Mouse (Mus musculus): ENCODE results near the gene Ms4a2. TPM values are rescaled to one million over a fixed set of nuclear protein-coding genes. Genes with fewer than 3 reads are reported as not detected.

The Ms4a2 gene
- 0.74 and 1.1 TPM in 2 replicates for polyA plus RNA-seq (2015; fragmentation: Nextera tagmentation; extraction: Ambion mirVana)

DNA sequence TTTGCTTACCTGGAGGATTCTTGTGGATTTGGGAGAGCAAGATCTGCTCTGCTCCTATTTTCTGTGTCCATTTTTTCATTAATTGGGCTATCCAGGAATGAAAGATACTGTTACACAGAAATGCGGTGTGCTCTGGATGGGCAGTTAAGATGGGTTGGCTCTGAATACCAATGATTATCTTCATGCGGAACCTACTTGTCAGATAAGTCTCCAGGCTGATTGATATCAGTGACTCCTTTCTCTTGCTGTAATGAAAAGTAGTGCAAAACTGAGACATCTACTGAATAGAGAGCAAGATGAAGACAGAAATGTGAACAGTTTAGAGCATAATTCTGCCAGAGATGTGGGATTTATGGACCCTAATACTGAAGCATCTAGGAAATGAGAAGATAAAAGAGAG, at the start of gene Ms4a2:
Gene Ms4a2 (minus strand): TSS at position 169 of the 400 bp plus-strand sequence.
- no peaks in the 10 kb centered on the region for H3K27me3 ChIP-seq (ENCODE audit: control insufficient read depth, insufficient read depth, low read depth, low read length)
- no peaks in the 10 kb centered on the region for H3K36me3 ChIP-seq (ENCODE audit: control insufficient read depth, insufficient read depth)
- WGBS (ENCODE audit: insufficient replicate concordance): 46% methylated on average over 2 of the region's 2 CpGs
- no peak within 1 kb of the TSS for H3K27ac ChIP-seq (ENCODE audit: low read length)
- no peak within 1 kb of the TSS for H3K9ac ChIP-seq (ENCODE audit: low read depth, low read length)
- peaks cover 9% of the 10 kb centered on the region for H3K4me1 ChIP-seq (ENCODE audit: control insufficient read depth, low read depth, low read length)
- H3K4me3 ChIP-seq (ENCODE audit: low read depth, low read length): no peak within 1 kb of the TSS
- ATAC-seq (ENCODE audit: low read depth): no peak
- H3K4me2 ChIP-seq (ENCODE audit: low read depth, low read length): no peak within 1 kb of the TSS
- no peaks in the 10 kb centered on the region for H3K9me3 ChIP-seq (replicated peaks; ENCODE audit: control insufficient read depth, low read length)

DNA sequence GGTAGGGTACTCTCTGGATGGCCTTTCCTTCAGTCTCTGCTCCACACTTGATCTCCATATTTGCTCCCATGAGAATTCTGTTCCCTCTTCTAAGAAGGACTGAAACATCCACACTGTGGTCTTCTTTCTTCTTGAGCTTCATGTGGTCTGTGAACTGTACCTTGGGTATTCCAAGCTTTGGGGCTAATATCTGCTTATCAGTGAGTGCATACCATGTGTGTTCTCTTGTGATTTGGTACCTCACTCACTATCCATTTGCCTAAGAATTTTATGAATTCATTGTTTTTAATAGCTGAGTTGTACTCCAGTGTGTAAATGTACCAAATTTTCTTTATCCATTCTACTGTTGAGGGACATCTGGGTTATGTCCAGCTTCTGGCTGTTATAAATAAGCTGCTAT, 38.0 kb upstream of the Ms4a2 start:
- Histone ChIP-seq H3K9me3 (replicated peaks; ENCODE audit: control insufficient read depth, low read length) (no peaks in the 10 kb centered on the region), H3K27me3 (ENCODE audit: control insufficient read depth, insufficient read depth, low read depth, low read length) (no peaks in the 10 kb centered on the region), H3K36me3 (ENCODE audit: control insufficient read depth, insufficient read depth) (no peaks in the 10 kb centered on the region), H3K9ac (ENCODE audit: low read depth, low read length) (no peak overlapping the region), H3K4me3 (ENCODE audit: low read depth, low read length) (no peak overlapping the region), H3K4me1 (ENCODE audit: control insufficient read depth, low read depth, low read length) (no peaks in the 10 kb centered on the region; the same call in 1 of the 2 replicates), H3K27ac (ENCODE audit: low read length) (no peak overlapping the region), H3K4me2 (ENCODE audit: low read depth, low read length) (no peak overlapping the region)
- ATAC-seq (ENCODE audit: low read depth): peak; percentile 35; the same call in 1 of the 2 replicates

DNA sequence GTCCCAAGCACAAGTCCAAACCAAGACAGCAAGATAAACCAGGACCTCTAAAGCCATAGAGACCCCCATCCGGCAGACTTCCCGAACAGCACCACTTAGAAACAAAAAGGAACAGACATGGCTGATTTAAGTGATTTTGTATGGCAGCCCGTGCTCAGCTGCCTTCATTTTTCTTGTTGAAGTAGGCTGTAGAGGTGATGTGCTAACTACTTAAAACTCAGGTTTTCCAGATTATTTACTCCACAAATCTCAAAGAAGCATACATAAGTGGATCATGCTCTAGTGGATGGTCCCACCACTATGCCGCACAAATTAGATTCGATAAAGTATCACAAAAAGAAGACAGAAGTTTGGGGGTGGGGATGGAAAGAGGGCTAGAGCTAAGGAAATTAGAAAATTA, 36.9 kb upstream of the Ms4a2 start, which contains the start of gene Oosp2:
Gene Oosp2 (minus strand): TSS at position 101 of the 400 bp plus-strand sequence.
- no peak within 1 kb of the TSS for H3K27ac ChIP-seq (ENCODE audit: low read length)
- no peaks in the 10 kb centered on the region; the same call in 1 of the 2 replicates for H3K4me1 ChIP-seq (ENCODE audit: control insufficient read depth, low read depth, low read length)
- H3K9ac ChIP-seq (ENCODE audit: low read depth, low read length): no peak within 1 kb of the TSS
- H3K9me3 ChIP-seq (replicated peaks; ENCODE audit: control insufficient read depth, low read length): no peaks in the 10 kb centered on the region
- no peak within 1 kb of the TSS for H3K4me3 ChIP-seq (ENCODE audit: low read depth, low read length)
- no peak for ATAC-seq (ENCODE audit: low read depth)
- H3K36me3 ChIP-seq (ENCODE audit: control insufficient read depth, insufficient read depth): no peaks in the 10 kb centered on the region
- no peak within 1 kb of the TSS for H3K4me2 ChIP-seq (ENCODE audit: low read depth, low read length)
- H3K27me3 ChIP-seq (ENCODE audit: control insufficient read depth, insufficient read depth, low read depth, low read length): no peaks in the 10 kb centered on the region
- WGBS (ENCODE audit: insufficient replicate concordance): 84% methylated on average over 5 of the region's 5 CpGs

DNA sequence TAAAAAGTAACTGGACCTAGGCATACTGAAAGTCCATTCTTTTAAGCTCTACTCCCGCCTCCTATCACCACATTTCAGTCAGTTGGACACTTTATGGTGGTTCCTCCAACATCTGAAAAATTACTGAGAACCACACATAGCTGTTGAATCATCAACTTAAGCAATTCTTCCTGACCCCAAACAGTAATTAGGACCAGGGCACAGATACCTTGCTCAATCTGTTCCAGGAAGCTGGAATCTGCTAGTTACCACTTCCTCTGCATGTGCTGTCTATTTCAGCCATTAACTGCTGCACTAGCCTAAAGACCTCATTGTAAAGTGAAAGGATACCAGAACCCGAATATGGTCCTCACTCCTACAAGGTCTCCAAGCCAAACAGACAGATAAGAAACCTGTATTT, 35.6 kb upstream of the Ms4a2 start:
- H3K4me3 ChIP-seq (ENCODE audit: low read depth, low read length): no peak overlapping the region
- no peaks in the 10 kb centered on the region for H3K9me3 ChIP-seq (replicated peaks; ENCODE audit: control insufficient read depth, low read length)
- WGBS (ENCODE audit: insufficient replicate concordance): 44% methylated on average over 2 of the region's 2 CpGs
- H3K27me3 ChIP-seq (ENCODE audit: control insufficient read depth, insufficient read depth, low read depth, low read length): no peaks in the 10 kb centered on the region
- H3K9ac ChIP-seq (ENCODE audit: low read depth, low read length): no peak overlapping the region
- H3K27ac ChIP-seq (ENCODE audit: low read length): no peak overlapping the region
- H3K36me3 ChIP-seq (ENCODE audit: control insufficient read depth, insufficient read depth): no peaks in the 10 kb centered on the region
- no peak overlapping the region for H3K4me2 ChIP-seq (ENCODE audit: low read depth, low read length)
- no peak for ATAC-seq (ENCODE audit: low read depth)
- H3K4me1 ChIP-seq (ENCODE audit: control insufficient read depth, low read depth, low read length): no peaks in the 10 kb centered on the region; the same call in 1 of the 2 replicates

DNA sequence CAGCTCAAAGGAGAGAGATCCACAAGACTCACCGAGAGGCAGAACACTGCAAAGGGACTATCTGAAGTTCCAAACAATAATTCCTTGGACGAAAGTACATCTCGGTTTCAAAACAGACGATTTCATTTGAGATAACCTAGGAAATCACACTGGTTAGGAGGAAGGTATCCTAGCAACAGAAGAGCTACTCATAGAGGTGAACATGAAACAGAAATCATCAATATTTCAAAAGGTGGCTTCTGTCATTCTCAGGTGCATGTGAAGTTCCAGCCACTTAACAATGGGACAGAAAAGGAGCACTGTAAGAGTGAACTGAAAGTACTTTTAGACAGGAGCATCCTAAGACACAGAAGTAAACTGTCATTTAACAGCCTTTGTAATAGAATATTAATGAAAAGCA, 26.0 kb upstream of the Ms4a2 start:
- Histone ChIP-seq H3K4me2 (ENCODE audit: low read depth, low read length) (no peak overlapping the region), H3K36me3 (ENCODE audit: control insufficient read depth, insufficient read depth) (no peaks in the 10 kb centered on the region), H3K4me1 (ENCODE audit: control insufficient read depth, low read depth, low read length) (no peaks in the 10 kb centered on the region), H3K27me3 (ENCODE audit: control insufficient read depth, insufficient read depth, low read depth, low read length) (no peaks in the 10 kb centered on the region), H3K27ac (ENCODE audit: low read length) (no peak overlapping the region), H3K9ac (ENCODE audit: low read depth, low read length) (no peak overlapping the region), H3K9me3 (replicated peaks; ENCODE audit: control insufficient read depth, low read length) (no peaks in the 10 kb centered on the region), H3K4me3 (ENCODE audit: low read depth, low read length) (no peak overlapping the region)
- ATAC-seq (ENCODE audit: low read depth): no peak
- 62% methylated on average over 4 of the region's 4 CpGs for WGBS (ENCODE audit: insufficient replicate concordance)

DNA sequence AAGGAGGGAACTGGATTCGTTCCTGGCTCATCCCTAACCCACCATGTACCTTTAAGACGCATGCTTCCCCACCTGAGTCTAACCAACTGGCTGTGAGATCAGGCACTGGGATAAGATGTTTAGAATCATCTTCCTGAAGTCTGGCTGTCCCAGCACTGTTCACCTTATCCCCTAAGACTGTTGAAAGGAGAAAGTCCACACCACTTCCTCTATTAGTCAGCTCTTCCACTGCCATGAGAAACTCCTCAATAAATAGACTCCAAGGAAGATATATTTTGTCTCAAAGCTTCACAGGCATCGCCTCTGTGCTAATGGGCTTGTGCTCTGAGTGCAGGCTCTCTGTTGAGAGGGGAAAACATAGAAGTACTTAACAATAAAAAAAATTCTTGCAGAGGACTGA, 22.6 kb upstream of the Ms4a2 start:
- no peak overlapping the region for H3K4me3 ChIP-seq (ENCODE audit: low read depth, low read length)
- no peak overlapping the region for H3K4me2 ChIP-seq (ENCODE audit: low read depth, low read length)
- ATAC-seq (ENCODE audit: low read depth): no peak
- H3K9ac ChIP-seq (ENCODE audit: low read depth, low read length): no peak overlapping the region
- H3K9me3 ChIP-seq (replicated peaks; ENCODE audit: control insufficient read depth, low read length): no peaks in the 10 kb centered on the region
- no peaks in the 10 kb centered on the region for H3K36me3 ChIP-seq (ENCODE audit: control insufficient read depth, insufficient read depth)
- 50% methylated on average over 3 of the region's 3 CpGs for WGBS (ENCODE audit: insufficient replicate concordance)
- H3K4me1 ChIP-seq (ENCODE audit: control insufficient read depth, low read depth, low read length): no peaks in the 10 kb centered on the region
- no peaks in the 10 kb centered on the region for H3K27me3 ChIP-seq (ENCODE audit: control insufficient read depth, insufficient read depth, low read depth, low read length)
- H3K27ac ChIP-seq (ENCODE audit: low read length): no peak overlapping the region

DNA sequence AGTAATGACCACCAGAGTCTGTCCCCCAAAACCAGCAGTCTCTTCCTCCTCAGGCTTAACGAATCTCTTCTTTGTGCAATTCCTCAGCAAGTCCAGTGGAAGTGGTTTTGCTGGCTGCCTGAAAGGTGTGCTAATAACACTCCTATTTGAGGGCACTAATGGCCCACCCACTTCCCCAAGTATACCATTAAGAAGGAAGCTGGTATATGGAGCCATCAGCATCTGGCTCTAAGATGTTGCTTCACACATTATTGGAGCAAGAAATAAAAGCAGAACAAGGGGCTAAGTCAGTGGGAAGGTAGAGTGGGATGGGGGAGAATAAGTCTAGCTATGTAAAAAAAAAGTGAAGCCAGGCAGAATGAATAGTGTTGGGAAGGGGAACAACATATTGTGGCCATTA, 17.2 kb upstream of the Ms4a2 start, which contains the start of gene Ms4a3:
Gene Ms4a3 (minus strand): TSS at position 120 of the 400 bp plus-strand sequence.
- Histone ChIP-seq H3K9me3 (replicated peaks; ENCODE audit: control insufficient read depth, low read length) (no peaks in the 10 kb centered on the region), H3K27me3 (ENCODE audit: control insufficient read depth, insufficient read depth, low read depth, low read length) (no peaks in the 10 kb centered on the region), H3K36me3 (ENCODE audit: control insufficient read depth, insufficient read depth) (no peaks in the 10 kb centered on the region), H3K4me3 (ENCODE audit: low read depth, low read length) (peak within 1 kb of the TSS; percentile 13; the same call in 1 of the 2 replicates), H3K27ac (ENCODE audit: low read length) (no peak within 1 kb of the TSS), H3K9ac (ENCODE audit: low read depth, low read length) (no peak within 1 kb of the TSS), H3K4me2 (ENCODE audit: low read depth, low read length) (no peak within 1 kb of the TSS), H3K4me1 (ENCODE audit: control insufficient read depth, low read depth, low read length) (no peaks in the 10 kb centered on the region)
- WGBS (ENCODE audit: insufficient replicate concordance): 50% methylated on average over 1 of the region's 1 CpGs
- ATAC-seq (ENCODE audit: low read depth): no peak

DNA sequence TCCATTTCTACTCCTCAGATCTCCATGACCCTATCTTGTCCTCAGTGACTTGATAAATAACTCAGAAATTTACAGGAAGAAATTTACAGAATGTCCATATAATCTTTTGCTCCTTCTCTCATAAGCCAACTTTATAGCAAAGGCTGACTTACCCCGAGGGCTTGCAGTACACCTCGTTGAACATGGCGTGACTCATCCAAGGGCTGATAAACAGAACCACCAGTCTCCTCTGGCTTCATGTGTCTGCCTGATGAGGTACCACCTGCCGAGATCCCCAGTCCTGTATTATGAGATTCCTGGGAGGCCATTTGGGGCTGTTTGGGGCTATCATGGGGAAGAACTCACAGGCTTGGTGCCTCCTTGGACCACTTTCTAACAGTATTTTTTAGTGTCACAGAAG, 15.5 kb upstream of the Ms4a2 start:
- no peaks in the 10 kb centered on the region for H3K9me3 ChIP-seq (replicated peaks; ENCODE audit: control insufficient read depth, low read length)
- no peak overlapping the region for H3K9ac ChIP-seq (ENCODE audit: low read depth, low read length)
- no peak overlapping the region for H3K4me2 ChIP-seq (ENCODE audit: low read depth, low read length)
- no peaks in the 10 kb centered on the region for H3K27me3 ChIP-seq (ENCODE audit: control insufficient read depth, insufficient read depth, low read depth, low read length)
- no peak overlapping the region for H3K27ac ChIP-seq (ENCODE audit: low read length)
- H3K4me3 ChIP-seq (ENCODE audit: low read depth, low read length): no peak overlapping the region
- 44% methylated on average over 4 of the region's 4 CpGs for WGBS (ENCODE audit: insufficient replicate concordance)
- H3K36me3 ChIP-seq (ENCODE audit: control insufficient read depth, insufficient read depth): no peaks in the 10 kb centered on the region
- H3K4me1 ChIP-seq (ENCODE audit: control insufficient read depth, low read depth, low read length): no peaks in the 10 kb centered on the region
- ATAC-seq (ENCODE audit: low read depth): no peak

DNA sequence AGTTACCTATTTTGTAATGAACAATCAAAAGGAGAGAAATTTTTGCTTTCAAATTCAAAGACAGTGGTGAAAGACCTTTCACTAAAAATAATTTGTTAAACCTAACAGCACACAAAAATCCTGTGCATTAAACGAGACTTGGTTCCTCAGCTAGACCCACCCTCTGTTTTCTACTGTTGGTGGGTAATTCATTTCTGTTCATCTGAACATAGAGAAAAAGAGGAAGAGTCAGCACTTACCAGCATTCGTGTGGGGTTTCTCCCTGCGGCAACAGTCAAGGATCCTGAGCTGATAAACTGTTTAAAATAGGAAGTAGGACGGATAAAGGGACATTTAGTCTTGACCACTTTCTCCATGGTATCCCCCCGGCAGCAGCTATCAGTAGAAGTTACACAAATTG, 12.1 kb upstream of the Ms4a2 start:
- no peak overlapping the region for H3K9ac ChIP-seq (ENCODE audit: low read depth, low read length)
- no peaks in the 10 kb centered on the region for H3K36me3 ChIP-seq (ENCODE audit: control insufficient read depth, insufficient read depth)
- no peaks in the 10 kb centered on the region for H3K4me1 ChIP-seq (ENCODE audit: control insufficient read depth, low read depth, low read length)
- no peak overlapping the region for H3K4me3 ChIP-seq (ENCODE audit: low read depth, low read length)
- no peaks in the 10 kb centered on the region for H3K27me3 ChIP-seq (ENCODE audit: control insufficient read depth, insufficient read depth, low read depth, low read length)
- no peak overlapping the region for H3K27ac ChIP-seq (ENCODE audit: low read length)
- no peak overlapping the region for H3K4me2 ChIP-seq (ENCODE audit: low read depth, low read length)
- 23% methylated on average over 5 of the region's 5 CpGs for WGBS (ENCODE audit: insufficient replicate concordance)
- no peaks in the 10 kb centered on the region for H3K9me3 ChIP-seq (replicated peaks; ENCODE audit: control insufficient read depth, low read length)
- no peak for ATAC-seq (ENCODE audit: low read depth)

All from liver, embryonic 16.5 days (tissue).